ENCODE assay signal across 8 mouse cellular contexts in the genomic region with DNA sequence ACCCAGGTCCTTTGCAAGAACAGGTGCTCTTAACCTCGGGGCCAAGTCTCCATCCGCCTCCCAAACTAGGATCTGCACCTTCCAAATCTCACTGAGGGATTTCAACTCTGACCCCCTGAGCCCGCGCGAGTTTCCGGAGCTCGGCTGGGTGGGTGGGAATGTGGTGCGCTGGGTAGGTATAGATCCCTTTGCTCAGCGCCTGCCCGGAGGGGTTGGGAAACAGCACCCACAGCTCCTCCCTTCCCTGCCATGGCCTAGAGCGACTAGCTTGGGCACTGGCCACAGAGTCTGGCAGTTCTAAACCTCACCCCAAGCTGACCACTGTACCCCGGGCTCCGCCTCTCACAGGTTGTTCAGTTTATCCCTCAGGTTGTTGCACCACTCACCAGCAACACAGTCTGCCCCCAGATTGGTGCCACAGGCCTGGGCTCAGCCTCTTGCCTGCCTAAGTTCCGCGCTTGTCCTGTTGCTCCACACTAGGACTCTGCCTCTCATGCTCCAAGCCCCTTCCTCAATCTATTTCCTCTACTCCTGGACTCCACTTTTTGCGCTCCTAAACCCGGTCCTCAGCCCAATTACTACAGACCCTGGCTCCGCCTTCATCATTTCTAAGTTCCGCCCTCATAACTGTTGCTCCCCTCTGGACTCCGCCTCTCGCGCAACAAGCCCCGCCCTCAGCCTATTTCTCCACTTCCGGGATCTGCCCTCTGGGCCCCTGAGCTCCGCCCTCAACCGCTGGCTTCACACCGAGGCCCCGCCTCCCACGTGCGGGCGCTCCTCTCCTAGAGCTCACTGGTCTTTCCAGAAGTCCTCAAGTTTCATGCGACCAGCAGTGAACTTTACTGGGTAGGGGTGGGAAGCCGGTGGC.
DNase-seq lines count a peak whose midpoint lies in the region; ATAC-seq and TF ChIP-seq lines count a peak whose summit lies in the region.

No protein-coding gene starts in this region.

- no peaks in the 10 kb centered on the region for H3K9me3 ChIP-seq in lung, embryonic 15.5 days
- peaks cover 20% of the 10 kb centered on the region; the same call in 1 of the 2 replicates for H3K9me3 ChIP-seq in midbrain, postnatal 0 days (ENCODE audit: low read length)

- intact Hi-C loops in left cerebral cortex, adult 2 months (cut with DNase I): no loop called here

- TF ChIP-seq CTCF in midbrain, postnatal 0 days (IDR thresholded peaks at IDR 0.05): no peak
- no peak for TF ChIP-seq CTCF in left cerebral cortex, adult 2 months (IDR thresholded peaks at IDR 0.05)

- no peak overlapping the region for H3K4me2 ChIP-seq in lung, embryonic 15.5 days
- H3K4me2 ChIP-seq in midbrain, postnatal 0 days (ENCODE audit: low read depth, low read length, poor library complexity, severe bottlenecking): no peak overlapping the region

- H3K27ac ChIP-seq in lung, embryonic 15.5 days: no peak overlapping the region
- H3K27ac ChIP-seq in midbrain, postnatal 0 days (ENCODE audit: low read depth, low read length): no peak overlapping the region
- H3K27ac ChIP-seq in left cerebral cortex, adult 2 months: no peak overlapping the region

- H3K27me3 ChIP-seq in lung, embryonic 15.5 days: no peaks in the 10 kb centered on the region
- H3K27me3 ChIP-seq in midbrain, postnatal 0 days (ENCODE audit: insufficient read depth, low read length): no peaks in the 10 kb centered on the region

- peak; percentile 39 for ATAC-seq in lung, embryonic 15.5 days (ENCODE audit: borderline replicate concordance, extremely low read depth, low FRiP score, low TSS enrichment)
- ATAC-seq in midbrain, postnatal 0 days (ENCODE audit: low FRiP score): peak; percentile 27; the same call in 1 of the 2 replicates
- ATAC-seq in inflammation-experienced regulatory T-cells, adult 6 months: no peak

- no peaks in the 10 kb centered on the region for H3K36me3 ChIP-seq in lung, embryonic 15.5 days
- H3K36me3 ChIP-seq in midbrain, postnatal 0 days (ENCODE audit: insufficient read depth, low read length): no peaks in the 10 kb centered on the region

- 26% methylated on average over 33 of the region's 33 CpGs for WGBS in lung, embryonic 15.5 days
- 47% methylated on average over 33 of the region's 33 CpGs for WGBS in midbrain, postnatal 0 days

- no peak overlapping the region for H3K4me3 ChIP-seq in lung, embryonic 15.5 days
- no peak overlapping the region for H3K4me3 ChIP-seq in midbrain, postnatal 0 days (ENCODE audit: low read depth, low read length)
- H3K4me3 ChIP-seq in left cerebral cortex, adult 2 months: no peak overlapping the region

- no peaks in the 10 kb centered on the region for H3K4me1 ChIP-seq in lung, embryonic 15.5 days
- H3K4me1 ChIP-seq in midbrain, postnatal 0 days (ENCODE audit: insufficient read depth, low read length): no peaks in the 10 kb centered on the region

- no peak overlapping the region for H3K9ac ChIP-seq in lung, embryonic 15.5 days
- no peak overlapping the region for H3K9ac ChIP-seq in midbrain, postnatal 0 days (replicated peaks; ENCODE audit: low read length, poor library complexity, severe bottlenecking)

- no peak for DNase-seq in lung, postnatal 25 days (ENCODE audit: low spot score)
- DNase-seq in c-Kit-positive CD71-negative TER-119-negative erythroid progenitor cells, embryonic 14.5 days (ENCODE audit: low read depth): peak; percentile 9
- DNase-seq in kidney, adult 9 months: peak; percentile 50
- DNase-seq in midbrain, postnatal 0 days (ENCODE audit: low spot score): no peak
- DNase-seq in right cerebral cortex, postnatal 36 days (ENCODE audit: low spot score in 2 of 2): no peak
- DNase-seq in left cerebral cortex, adult 2 months (ENCODE audit: extremely low spot score in 1 of 2, low spot score in 2 of 2): no peak

Comparison
In these comparisons a context has a peak if more than half of its experiments do, and no peak if none do; other contexts are left out.
1. DNase-seq: peak in c-Kit-positive CD71-negative TER-119-negative erythroid progenitor cells, embryonic 14.5 days (single experiment) and kidney, adult 9 months (single experiment); none in lung, postnatal 25 days (single experiment), midbrain, postnatal 0 days (single experiment), right cerebral cortex, postnatal 36 days (0 of 2) and left cerebral cortex, adult 2 months (0 of 2).